Mouse (Mus musculus) neural tube, embryonic 15.5 days (tissue): Measurements from ENCODE around the gene Lamtor2. TPM values are rescaled to one million over a fixed set of nuclear protein-coding genes. Genes with fewer than 3 reads are reported as not detected.

Source experiments
- ATAC-seq: fragments of 200-750 bp; cut with Nextera tagmentation; 2 replicates; pipeline ENCODE4 v1.8.0; 2017; ENCODE audit warnings: mild to moderate bottlenecking, moderate TSS enrichment, moderate library complexity; ENCODE audit not compliant: low FRiP score
- H3K27ac ChIP-seq: fragments of 300-500 bp; sonication (generic); replicated peaks from 2 replicates; pipeline ENCODE4 v1.5.1; 2015; ENCODE audit warnings: mild to moderate bottlenecking, inconsistent platforms
- H3K27me3 ChIP-seq: fragments of 300-500 bp; sonication (generic); replicated peaks from 2 replicates; pipeline ENCODE4 v1.6.1; 2015; ENCODE audit warnings: inconsistent platforms
- H3K36me3 ChIP-seq: fragments of 300-500 bp; sonication (generic); 2 replicates; pipeline ENCODE4 v1.6.1; 2015; ENCODE audit warnings: inconsistent platforms
- H3K4me1 ChIP-seq: fragments of 300-500 bp; sonication (generic); 2 replicates; pipeline ENCODE4 v1.6.1; 2015; ENCODE audit warnings: inconsistent platforms
- H3K4me2 ChIP-seq: fragments of 300-500 bp; sonication (generic); 2 replicates; pipeline ENCODE4 v1.6.1; 2015; ENCODE audit warnings: inconsistent platforms, mild to moderate bottlenecking, moderate library complexity
- H3K4me3 ChIP-seq: fragments of 300-500 bp; sonication (generic); replicated peaks from 2 replicates; pipeline ENCODE4 v1.5.1; 2015; ENCODE audit warnings: mild to moderate bottlenecking, inconsistent platforms
- H3K9ac ChIP-seq: fragments of 300-500 bp; sonication (generic); replicated peaks from 2 replicates; pipeline ENCODE4 v1.6.1; 2015; ENCODE audit warnings: mild to moderate bottlenecking, inconsistent platforms
- H3K9me3 ChIP-seq: fragments of 300-500 bp; sonication (generic); replicated peaks from 2 replicates; pipeline ENCODE4 v1.6.1; 2016; ENCODE audit warnings: inconsistent platforms
- WGBS: fragments of 180-500 bp; shearing (Covaris S2); methylation state at CpG from one replicate; pipeline ENCODE4 v1.1.7; 2015; ENCODE audit warnings: mixed read lengths; 5-methylcytosine and 5-hydroxymethylcytosine counted together
- polyA plus RNA-seq: library from polyadenylated mRNA; unstranded; fragments of >200 nt; fragmentation: Nextera tagmentation; extraction: Ambion mirVana; gene quantifications from 2 replicates; pipeline ENCODE4 v1.2.1, GENCODE M21; 2015

The Lamtor2 gene
- polyA plus RNA-seq, 1 experiment from 2014 or later = 193 TPM

GRCm38 (mm10) chr3:88509692-88510420 lies 43.0 kb downstream of the Lamtor2 start, which contains the start of gene Lmna:
Gene Lmna, minus strand, starts transcription at chr3:88509956.
- peaks cover 39% of the 10 kb centered on the region for H3K4me1 ChIP-seq
- H3K9me3 ChIP-seq = no peaks in the 10 kb centered on the region
- H3K27me3 ChIP-seq = no peaks in the 10 kb centered on the region; the same call in 1 of the 2 replicates
- peak within 1 kb of the TSS; percentile 46 for H3K9ac ChIP-seq
- H3K4me3 ChIP-seq = peak within 1 kb of the TSS; percentile 39
- peak; percentile 94 for ATAC-seq
- H3K27ac ChIP-seq = peak within 1 kb of the TSS; percentile 88
- under 1% methylated on average over 31 of the region's 31 CpGs for WGBS
- H3K4me2 ChIP-seq = peak within 1 kb of the TSS; percentile 60
- H3K36me3 ChIP-seq = no peaks in the 10 kb centered on the region

- Histone ChIP-seq H3K9me3 (no peaks in the 10 kb centered on the region), H3K36me3 (no peaks in the 10 kb centered on the region), H3K27me3 (peaks cover 1% of the 10 kb centered on the region; the same call in 1 of the 2 replicates), H3K4me2 (peak overlapping the region; percentile 60), H3K4me3 (peak overlapping the region; percentile 39), H3K4me1 (peaks cover 39% of the 10 kb centered on the region), H3K9ac (peak overlapping the region; percentile 46), H3K27ac (peak overlapping the region; percentile 88)
- no peak for ATAC-seq
- WGBS = 54% methylated on average over 3 of the region's 3 CpGs
These were observed 43.6 kb downstream of the Lamtor2 start for GRCm38 (mm10) chr3:88509250-88509649.

- H3K36me3 ChIP-seq = no peaks in the 10 kb centered on the region
- H3K9ac ChIP-seq = no peak overlapping the region
- no peak overlapping the region for H3K4me3 ChIP-seq
- peaks cover 44% of the 10 kb centered on the region for H3K4me1 ChIP-seq
- 53% methylated on average over 7 of the region's 7 CpGs for WGBS
- no peak overlapping the region for H3K27ac ChIP-seq
- ATAC-seq = no peak
- no peak overlapping the region for H3K4me2 ChIP-seq
- H3K27me3 ChIP-seq = peaks cover 9% of the 10 kb centered on the region; the same call in 1 of the 2 replicates
- no peaks in the 10 kb centered on the region for H3K9me3 ChIP-seq
These were observed 47.1 kb downstream of the Lamtor2 start for GRCm38 (mm10) chr3:88505765-88506164.

GRCm38 (mm10) chr3:88505081-88505480 lies 47.8 kb downstream of the Lamtor2 start:
- WGBS = 67% methylated on average over 6 of the region's 6 CpGs
- H3K27ac ChIP-seq = no peak overlapping the region; the same call in 1 of the 2 replicates
- no peak overlapping the region for H3K9ac ChIP-seq
- H3K27me3 ChIP-seq = peaks cover 9% of the 10 kb centered on the region; the same call in 1 of the 2 replicates
- peaks cover 42% of the 10 kb centered on the region for H3K4me1 ChIP-seq
- H3K9me3 ChIP-seq = no peaks in the 10 kb centered on the region
- H3K4me2 ChIP-seq = no peak overlapping the region
- H3K4me3 ChIP-seq = no peak overlapping the region
- H3K36me3 ChIP-seq = no peaks in the 10 kb centered on the region
- ATAC-seq = no peak

GRCm38 (mm10) chr3:88503881-88504746 lies 48.8 kb downstream of the Lamtor2 start:
- Histone ChIP-seq H3K4me3 (no peak overlapping the region), H3K9ac (no peak overlapping the region), H3K4me1 (peaks cover 35% of the 10 kb centered on the region), H3K9me3 (no peaks in the 10 kb centered on the region), H3K27ac (peak overlapping the region; percentile 86; the same call in 1 of the 2 replicates), H3K4me2 (no peak overlapping the region), H3K36me3 (no peaks in the 10 kb centered on the region), H3K27me3 (peaks cover 9% of the 10 kb centered on the region; the same call in 1 of the 2 replicates)
- no peak for ATAC-seq
- 56% methylated on average over 8 of the region's 8 CpGs for WGBS

- Histone ChIP-seq H3K4me1 (peaks cover 35% of the 10 kb centered on the region), H3K9me3 (no peaks in the 10 kb centered on the region), H3K36me3 (no peaks in the 10 kb centered on the region), H3K27ac (peak overlapping the region; percentile 86), H3K27me3 (peaks cover 9% of the 10 kb centered on the region; the same call in 1 of the 2 replicates), H3K9ac (0 out of 2 replicates have a peak overlapping the region, but pooled peaks have one; percentile 91), H3K4me3 (peak overlapping the region; percentile 90), H3K4me2 (peak overlapping the region; percentile 95)
- peak; percentile 13; the same call in 1 of the 2 replicates for ATAC-seq
- 15% methylated on average over 4 of the region's 4 CpGs for WGBS
These were observed 49.4 kb downstream of the Lamtor2 start for GRCm38 (mm10) chr3:88503505-88503863.

- Histone ChIP-seq H3K36me3 (no peaks in the 10 kb centered on the region), H3K27ac (peak overlapping the region; percentile 86), H3K9me3 (no peaks in the 10 kb centered on the region), H3K4me1 (peaks cover 35% of the 10 kb centered on the region), H3K27me3 (peaks cover 9% of the 10 kb centered on the region; the same call in 1 of the 2 replicates), H3K9ac (peak overlapping the region; percentile 91), H3K4me3 (peak overlapping the region; percentile 90), H3K4me2 (peak overlapping the region; percentile 95)
- ATAC-seq = peak; percentile 94
- WGBS = under 1% methylated on average over 53 of the region's 55 CpGs
These were observed 50.0 kb downstream of the Lamtor2 start for GRCm38 (mm10) chr3:88502641-88503504.

- Histone ChIP-seq H3K9ac (peak overlapping the region; percentile 91), H3K4me3 (peak overlapping the region; percentile 90), H3K27ac (peak overlapping the region; percentile 86; the same call in 1 of the 2 replicates), H3K9me3 (no peaks in the 10 kb centered on the region), H3K27me3 (peaks cover 9% of the 10 kb centered on the region; the same call in 1 of the 2 replicates), H3K4me1 (peaks cover 35% of the 10 kb centered on the region), H3K4me2 (peak overlapping the region; percentile 95), H3K36me3 (no peaks in the 10 kb centered on the region)
- ATAC-seq = no peak
- 11% methylated on average over 11 of the region's 11 CpGs for WGBS
These were observed 50.8 kb downstream of the Lamtor2 start for GRCm38 (mm10) chr3:88502031-88502571.

- Histone ChIP-seq H3K4me2 (peak overlapping the region; percentile 95), H3K4me3 (peak overlapping the region; percentile 90), H3K4me1 (peaks cover 35% of the 10 kb centered on the region), H3K9ac (peak overlapping the region; percentile 91; the same call in 1 of the 2 replicates), H3K9me3 (no peaks in the 10 kb centered on the region), H3K27ac (no peak overlapping the region), H3K36me3 (no peaks in the 10 kb centered on the region), H3K27me3 (peaks cover 9% of the 10 kb centered on the region; the same call in 1 of the 2 replicates)
- WGBS = 57% methylated on average over 6 of the region's 6 CpGs
- ATAC-seq = no peak
These were observed 51.4 kb downstream of the Lamtor2 start for GRCm38 (mm10) chr3:88501366-88502030.

GRCm38 (mm10) chr3:88500655-88501365 lies 52.1 kb downstream of the Lamtor2 start:
- H3K36me3 ChIP-seq = no peaks in the 10 kb centered on the region
- no peak for ATAC-seq
- peak overlapping the region; percentile 95 for H3K4me2 ChIP-seq
- peak overlapping the region; percentile 90 for H3K4me3 ChIP-seq
- H3K4me1 ChIP-seq = peaks cover 39% of the 10 kb centered on the region
- H3K27me3 ChIP-seq = peaks cover 9% of the 10 kb centered on the region; the same call in 1 of the 2 replicates
- H3K27ac ChIP-seq = no peak overlapping the region
- no peaks in the 10 kb centered on the region for H3K9me3 ChIP-seq
- WGBS = 42% methylated on average over 4 of the region's 4 CpGs
- no peak overlapping the region for H3K9ac ChIP-seq
